Mouse (Mus musculus) heart, adult 2 months (tissue): ENCODE data around the gene Golt1b.

Experiments
- CTCF ChIP-seq: fragments of 200-600 bp; IDR thresholded peaks from 2 replicates; pipeline ENCODE4 v1.8.1; 2022; ENCODE audit warnings: antibody characterized with exemption, mild to moderate bottlenecking, moderate library complexity
- EP300 ChIP-seq: fragments of 200-500 bp; IDR thresholded peaks from 2 replicates; pipeline ENCODE4 v1.6.1; 2011; ENCODE audit warnings: low read depth, low read length, control low read depth; ENCODE audit not compliant: insufficient read depth
- POLR2A ChIP-seq: fragments of 200-500 bp; IDR thresholded peaks from 2 replicates; pipeline ENCODE4 v1.6.1; 2011; ENCODE audit warnings: mild to moderate bottlenecking, low read depth, low read length, control low read depth; ENCODE audit not compliant: insufficient read depth

- TF ChIP-seq CTCF (peak; percentile 75), EP300 (no peak), POLR2A (no peak)
These were observed 43.5 kb upstream of the Golt1b start for GRCm38 (mm10) chr6:142343561-142343960.
